Mouse (Mus musculus) gastrocnemius, postnatal 10 days (tissue): ENCODE data around the gene Gm5615. TPM values are rescaled to one million over a fixed set of nuclear protein-coding genes. Genes with fewer than 3 reads are reported as not detected.

ENCODE experiments used
- DNase-seq: peaks from one replicate; pipeline ENCODE4 v3.0.0; 2021; ENCODE audit warnings: mixed read lengths
- long read RNA-seq, 2 experiments: library from polyadenylated mRNA; stranded (forward); transcript quantifications; one replicate each; pipeline ENCODE4 v2.0.0; 2021
- total RNA-seq, 2 experiments: library from RNA; stranded (reverse); gene quantifications; 2 replicates each; pipeline ENCODE4 v1.2.3; 2021

The Gm5615 gene
- total RNA-seq, result not detected
- long read RNA-seq, experiment 1, result 0 reads
- long read RNA-seq, experiment 2, result 0 reads

- DNase-seq, result no peak
Measured at GRCm38 (mm10) chr9:36541863-36542262, at the start of gene Gm5615. Gm5615 (minus strand) TSS chr9:36541963.

GRCm38 (mm10) chr9:36582535-36582934 is 40.8 kb upstream of the Gm5615 start, which contains the start of gene Gm17689:
Gm17689 (minus strand) TSS chr9:36582635.
- no peak for DNase-seq

- DNase-seq, result no peak
Measured at GRCm38 (mm10) chr9:36504211-36504610, 37.6 kb downstream of the Gm5615 start.

- no peak for DNase-seq
Measured at GRCm38 (mm10) chr9:36495824-36496223, 45.9 kb downstream of the Gm5615 start.

GRCm38 (mm10) chr9:36494501-36495220 is 47.1 kb downstream of the Gm5615 start:
- no peak for DNase-seq

Other genes with a start within 250 kb of the Gm5615 start
- gene Gm7257, start 110.1 kb downstream of the Gm5615 start, total RNA-seq, result not detected
- gene Gm9513, start 66.3 kb downstream of the Gm5615 start, total RNA-seq, result not detected
- gene Gm17689, start 40.7 kb upstream of the Gm5615 start, total RNA-seq, result not detected
- not detected for gene A630095E13Rik, start 101.4 kb upstream of the Gm5615 start, total RNA-seq
- not detected for gene Acrv1, start 151.3 kb upstream of the Gm5615 start, total RNA-seq
- 1 to 10 TPM; 3.2 to 4.7 TPM for gene Chek1, start 185.1 kb upstream of the Gm5615 start, total RNA-seq
- gene Stt3a, start 225.7 kb upstream of the Gm5615 start, total RNA-seq, result 10 to 100 TPM; 77.5 to 91.3 TPM